Mouse (Mus musculus) gastrocnemius, postnatal 25 days (tissue): ENCODE results near the gene Otop1. TPM values are rescaled to one million over a fixed set of nuclear protein-coding genes. Genes with fewer than 3 reads are reported as not detected.
A peak's percentile ranks its signal among the peaks of the same experiment; 100 is the strongest.

Source experiments
- DNase-seq: peaks from one replicate; pipeline ENCODE4 v3.0.0; 2022
- long read RNA-seq, 2 experiments: library from polyadenylated mRNA; stranded (forward); transcript quantifications; one replicate each; pipeline ENCODE4 v2.0.0; 2021
- total RNA-seq, 2 experiments: library from RNA; stranded (reverse); gene quantifications; 1 replicate in 1 of 2; 2 replicates in 1 of 2; pipeline ENCODE4 v1.2.3; 2021

Otop1 gene
- under 1 TPM; 0.36 to 0.38 TPM for total RNA-seq
- long read RNA-seq, experiment 1, result 0 reads
- long read RNA-seq, experiment 2, result 0 reads

DNA sequence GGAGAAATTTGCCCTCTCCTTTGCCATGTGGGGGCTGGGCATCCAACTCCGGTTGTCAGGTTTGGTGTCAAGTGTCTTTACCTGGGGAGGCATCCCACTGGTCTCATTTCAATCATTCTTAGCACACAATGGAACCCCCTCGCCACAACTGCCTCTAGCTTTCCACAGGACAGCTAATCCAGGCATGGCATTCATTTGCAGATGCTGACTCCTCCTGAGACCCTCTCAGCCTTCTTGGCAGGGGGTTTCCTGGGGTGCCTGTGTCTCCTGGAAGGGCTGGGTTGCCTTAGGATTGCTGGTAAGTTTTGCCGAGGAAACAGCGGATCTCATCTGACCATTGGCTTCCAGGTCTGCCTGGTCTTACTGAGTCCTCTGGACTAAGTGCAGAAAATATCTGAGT lies at the start of gene Otop1:
Otop1 (plus strand) TSS at position 202 of the 400 bp plus-strand sequence.
- no peak for DNase-seq

DNA sequence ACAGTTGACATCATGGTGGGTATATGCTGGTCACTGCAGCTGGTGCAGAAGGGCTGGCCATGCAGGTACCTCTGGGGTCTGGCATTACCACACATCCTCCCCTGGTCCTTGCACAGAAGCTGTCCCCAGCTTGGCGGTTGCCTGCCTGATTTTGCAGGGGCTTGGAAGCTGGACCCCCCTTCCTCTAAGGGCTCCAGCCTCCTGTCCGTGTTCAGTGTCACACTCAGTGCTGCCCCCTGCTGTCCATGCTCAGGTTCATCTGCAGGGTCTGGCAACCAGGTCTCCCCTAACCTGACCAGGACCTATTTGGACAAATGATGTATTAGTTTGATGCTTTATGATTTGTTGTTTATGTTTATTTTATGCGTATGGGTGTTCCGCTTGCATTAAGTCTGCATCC lies 40.4 kb upstream of the Otop1 start:
- no peak for DNase-seq

DNA sequence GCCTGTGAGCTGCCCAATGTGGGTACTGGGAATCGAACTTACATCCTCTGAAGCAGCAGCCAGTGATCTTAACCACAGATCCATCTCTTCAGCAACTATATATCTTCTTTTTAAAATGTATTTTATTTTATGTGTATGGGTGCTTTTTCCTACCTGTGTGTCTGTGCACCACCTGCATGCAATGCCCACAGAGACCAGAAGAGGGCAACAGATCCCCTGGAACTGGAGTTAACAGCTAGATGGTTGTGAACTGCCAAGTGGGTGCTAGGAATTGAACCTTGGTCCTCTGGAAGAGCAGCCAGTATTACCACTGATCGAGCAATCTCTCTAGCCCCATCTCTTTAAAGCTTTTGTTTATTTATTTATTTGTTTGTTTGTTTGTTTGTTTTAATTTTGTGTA lies 39.1 kb upstream of the Otop1 start:
- DNase-seq, result no peak

DNA sequence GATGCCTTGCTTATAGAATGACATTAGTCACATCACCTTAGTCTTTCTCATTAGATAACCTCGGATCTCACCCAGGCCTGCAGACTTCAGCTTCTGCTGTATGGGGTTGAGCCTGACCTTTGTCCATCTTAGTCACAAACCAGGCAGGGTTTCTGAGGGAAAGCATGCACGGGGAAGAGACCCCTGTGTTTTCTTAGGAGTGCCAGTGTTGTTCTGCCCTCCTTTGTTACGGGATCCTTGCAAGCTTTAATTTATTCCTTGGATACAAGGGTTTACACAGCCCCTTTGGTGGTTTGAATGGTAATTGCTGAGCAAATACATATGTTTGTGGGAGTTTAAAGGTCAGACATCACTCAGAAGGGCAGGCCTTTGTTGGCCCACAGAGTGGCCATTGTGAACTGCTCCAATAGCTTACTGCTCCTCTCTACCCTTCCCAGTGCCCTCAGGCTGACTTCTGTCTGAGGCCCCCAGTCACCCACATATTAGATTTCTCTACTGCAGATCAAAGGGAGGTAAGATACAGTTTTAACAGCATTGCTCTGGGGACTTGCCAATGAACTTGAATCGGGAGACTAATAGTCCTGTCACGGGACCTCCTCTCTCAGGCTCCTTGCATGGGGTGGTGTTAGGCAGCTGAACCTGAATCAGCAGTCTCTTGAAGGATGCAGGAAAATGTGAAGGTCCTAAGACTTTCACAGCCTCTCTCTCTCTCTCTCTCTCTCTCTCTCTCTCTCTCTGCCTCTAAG lies 34.9 kb upstream of the Otop1 start:
- DNase-seq, result no peak

DNA sequence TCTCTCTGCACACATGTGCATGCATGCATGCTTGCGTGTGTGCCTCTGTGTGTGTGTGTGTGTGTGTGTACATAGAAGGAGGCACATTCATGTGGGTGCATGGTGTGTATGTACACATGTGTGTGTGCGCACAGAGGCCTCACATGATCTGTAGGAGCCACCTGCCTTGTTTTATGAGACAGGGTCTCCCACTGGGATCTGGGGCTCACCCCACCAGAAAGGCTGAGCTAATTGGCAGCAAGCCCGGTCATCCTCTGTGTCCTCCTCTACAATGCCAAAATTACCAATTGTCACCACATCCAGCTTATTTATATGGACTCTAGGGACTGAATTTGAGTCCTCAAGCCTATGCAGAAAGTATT lies 34.3 kb upstream of the Otop1 start:
- DNase-seq, result no peak

DNA sequence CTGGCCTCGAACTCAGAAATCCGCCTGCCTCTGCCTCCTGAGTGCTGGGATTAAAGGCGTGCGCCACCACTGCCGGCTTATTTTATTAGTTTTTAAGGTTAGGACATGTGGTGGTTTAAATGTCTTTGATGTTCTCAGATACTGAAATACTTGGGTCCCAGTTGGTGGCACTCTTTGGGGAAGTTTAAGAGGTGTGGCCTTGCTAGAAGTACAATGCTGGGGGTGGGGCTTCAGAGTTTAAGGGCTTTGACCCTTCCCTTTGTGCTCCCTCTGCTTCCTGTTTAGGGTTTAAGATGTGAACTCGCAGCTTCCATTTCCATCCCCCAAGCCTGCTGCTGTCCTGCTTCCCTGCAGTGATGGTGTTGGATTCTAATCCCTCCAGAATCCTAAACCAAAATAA lies 33.8 kb upstream of the Otop1 start:
- no peak for DNase-seq

DNA sequence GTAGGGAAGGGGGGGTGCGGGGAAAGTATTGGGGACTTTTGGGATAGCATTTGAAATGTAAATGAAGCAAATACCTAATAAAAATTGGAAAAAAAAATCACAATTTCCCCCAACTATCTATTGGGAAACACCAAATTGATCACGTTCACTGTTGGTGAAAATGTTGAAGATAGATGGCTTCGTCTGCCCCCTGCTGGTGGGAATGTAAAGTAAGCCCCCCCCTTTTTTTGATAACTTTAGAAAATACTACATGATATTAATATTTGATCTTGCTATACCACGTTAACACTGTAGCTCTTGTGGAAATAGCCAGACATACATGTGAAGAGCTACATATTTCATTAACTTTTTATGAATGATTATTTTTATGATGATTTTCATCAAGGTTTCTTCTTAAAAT lies 20.6 kb upstream of the Otop1 start:
- no peak for DNase-seq

DNA sequence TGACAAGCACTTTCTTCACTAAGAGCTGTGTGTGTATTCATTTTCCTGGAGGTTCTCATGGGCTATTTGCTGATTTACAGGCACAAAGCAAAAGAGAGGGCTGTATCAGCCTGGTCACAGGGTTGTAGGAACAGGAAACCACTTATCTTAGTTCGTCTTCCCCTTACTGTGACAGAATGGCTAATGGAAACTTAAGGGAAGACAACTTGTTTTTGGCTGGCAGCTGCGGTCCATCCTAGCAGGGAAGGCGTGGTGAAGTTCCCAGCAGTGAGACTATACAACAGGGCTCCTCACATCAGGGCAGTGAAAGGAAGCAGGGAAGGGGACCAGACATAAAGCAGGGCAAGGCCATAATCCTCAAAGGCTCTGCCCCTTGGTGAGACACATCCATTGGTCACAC lies 20.1 kb upstream of the Otop1 start:
- no peak for DNase-seq

DNA sequence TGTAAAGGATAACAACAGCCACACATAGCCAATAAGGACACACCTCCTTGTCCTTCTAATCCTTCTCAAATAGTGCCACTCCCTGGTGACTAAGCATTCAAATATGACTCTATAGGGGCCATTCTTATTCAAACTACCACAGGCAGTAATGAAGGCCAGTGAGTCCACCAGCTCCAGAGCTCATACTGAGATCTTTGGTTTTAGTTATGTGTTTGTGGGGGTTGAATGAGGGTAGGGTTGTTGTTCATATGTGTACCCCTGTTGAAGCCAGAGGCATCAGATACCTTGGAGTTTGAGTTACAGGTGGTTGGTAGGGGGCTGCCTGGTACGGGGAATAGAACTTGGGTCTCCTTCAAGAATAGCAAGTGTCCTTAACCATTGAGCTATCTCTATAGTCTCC lies 19.2 kb upstream of the Otop1 start:
- no peak for DNase-seq

DNA sequence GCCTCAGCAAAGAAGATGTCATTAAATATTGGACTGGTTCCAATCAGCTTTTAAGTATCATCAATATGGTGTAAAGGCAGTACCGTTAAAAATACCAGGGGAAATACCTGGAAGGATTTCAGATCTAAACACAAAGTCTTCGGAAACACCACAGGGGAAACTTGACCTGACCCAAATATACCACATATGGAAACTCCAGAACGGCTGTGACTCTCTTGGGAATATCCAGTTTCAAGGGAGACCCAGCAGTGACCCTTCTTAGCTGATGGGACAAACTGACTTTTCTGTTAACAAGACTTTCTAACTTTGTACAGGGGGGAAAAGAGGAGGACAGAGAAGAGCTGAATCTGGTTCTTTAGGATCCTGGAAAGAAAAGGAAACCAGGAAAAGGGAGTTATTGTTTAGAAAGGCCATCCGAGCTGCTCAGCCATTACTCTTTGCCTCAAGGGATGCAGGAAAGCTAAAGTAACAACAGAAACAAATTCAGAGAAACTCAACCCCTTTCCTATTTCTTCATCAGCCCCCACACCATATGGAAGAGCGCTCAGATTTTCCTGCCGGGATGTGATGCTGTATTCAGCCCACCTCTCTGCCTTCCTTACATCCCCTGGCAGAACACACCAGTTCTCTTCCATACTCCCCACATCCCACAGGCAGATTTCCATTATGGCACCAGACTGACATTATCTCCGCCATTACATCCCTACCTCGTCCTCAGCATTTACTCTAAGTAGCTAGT lies 17.6 kb upstream of the Otop1 start:
- no peak for DNase-seq

DNA sequence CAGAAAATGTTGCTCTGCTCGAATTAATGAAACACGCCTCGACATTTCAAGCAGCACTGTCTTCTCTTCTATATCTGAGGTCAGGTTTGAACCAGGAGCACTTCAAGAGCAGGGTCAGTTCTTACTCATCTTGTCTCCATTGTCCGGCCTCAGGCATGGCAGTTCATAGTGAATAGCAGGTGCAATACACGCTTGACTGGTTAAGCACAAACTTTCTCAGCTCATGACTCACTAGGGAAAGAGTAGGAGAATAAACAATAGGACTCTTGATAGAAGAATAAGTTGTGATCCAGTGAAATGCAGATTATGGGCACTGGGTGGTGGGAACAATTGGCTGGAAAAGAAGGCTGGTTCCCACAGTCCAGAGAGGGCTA lies 17.0 kb upstream of the Otop1 start:
- no peak for DNase-seq

DNA sequence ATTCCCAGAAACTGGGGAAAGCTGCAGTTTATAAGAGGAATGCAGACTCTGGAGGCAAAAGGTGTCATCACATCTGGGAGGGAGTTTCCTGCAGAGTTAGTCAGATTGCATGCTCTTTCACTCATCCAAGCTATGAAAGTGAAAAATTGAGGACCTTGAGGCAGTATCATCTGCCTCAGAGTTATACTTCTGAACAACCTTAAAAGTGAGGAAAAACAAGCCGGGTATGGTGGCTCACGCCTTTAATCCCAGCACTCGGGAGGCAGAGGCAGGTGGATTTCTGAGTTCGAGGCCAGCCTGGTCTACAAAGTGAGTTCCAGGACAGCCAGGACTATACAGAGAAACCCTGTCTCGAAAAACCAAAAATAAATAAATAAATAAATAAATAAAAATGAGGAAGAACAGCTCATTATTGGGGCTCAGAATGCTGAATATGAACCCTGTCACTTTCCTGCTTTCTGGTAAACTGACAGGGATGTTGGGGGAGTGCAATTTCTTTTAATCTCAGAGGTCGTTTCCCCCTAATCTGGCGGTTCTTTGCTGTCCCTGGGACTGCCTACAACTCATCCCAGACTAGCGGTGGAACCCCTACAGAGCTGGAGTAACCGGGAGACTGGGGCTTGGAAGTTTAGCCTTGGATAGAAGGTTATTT lies 16.2 kb upstream of the Otop1 start:
- DNase-seq, result no peak

DNA sequence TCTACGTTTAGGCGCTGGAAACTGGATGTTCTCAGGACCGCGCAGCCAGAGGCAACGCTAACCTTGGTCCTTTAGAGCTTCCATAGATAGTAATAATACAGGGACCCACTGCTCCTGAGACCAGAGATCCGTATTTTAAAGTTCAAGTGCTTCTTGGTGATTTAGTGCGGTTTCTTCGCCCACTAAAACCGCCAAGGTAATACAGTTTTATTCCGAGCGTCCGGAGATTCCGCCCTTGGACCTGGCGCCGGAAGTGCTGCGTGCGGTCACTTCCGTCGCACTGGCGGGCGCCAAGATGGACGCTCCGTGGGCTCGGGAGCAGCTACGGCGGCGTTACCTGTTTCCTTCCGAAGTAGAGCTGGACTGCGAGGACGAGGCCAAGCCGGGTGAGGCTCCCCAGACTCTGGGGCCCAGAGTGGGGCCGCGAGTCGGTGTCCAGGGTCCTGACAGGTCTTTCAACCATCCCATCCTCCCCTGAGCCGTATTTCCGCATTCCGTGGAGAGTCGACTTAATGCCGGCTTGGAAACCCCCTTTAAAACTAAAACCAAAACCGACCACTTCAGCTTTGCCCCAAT lies 15.6 kb upstream of the Otop1 start, which contains the start of gene Tmem128:
Tmem128 (plus strand) TSS at position 79 of the 576 bp plus-strand sequence.
- DNase-seq, result peak; percentile 40

DNA sequence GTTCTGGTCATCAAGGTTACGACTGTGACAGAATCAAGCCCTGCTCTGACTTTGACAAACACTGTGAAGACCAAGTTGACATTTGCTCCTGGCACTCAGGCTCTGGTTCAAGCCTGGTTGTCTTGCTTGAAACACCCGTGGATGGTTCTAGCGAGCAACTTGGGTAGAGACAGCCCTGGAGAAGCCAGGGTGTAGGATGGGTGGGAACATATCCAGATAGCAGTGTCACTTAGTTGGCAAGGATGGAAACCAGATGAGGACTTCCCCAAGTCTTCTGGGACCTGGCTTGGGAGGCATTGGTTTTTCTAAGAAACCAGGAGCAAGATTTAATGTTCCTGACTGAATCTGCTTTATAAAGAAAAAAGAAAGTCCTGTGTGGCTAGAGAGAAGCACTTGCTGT lies 4.8 kb upstream of the Otop1 start:
- DNase-seq, result no peak

DNA sequence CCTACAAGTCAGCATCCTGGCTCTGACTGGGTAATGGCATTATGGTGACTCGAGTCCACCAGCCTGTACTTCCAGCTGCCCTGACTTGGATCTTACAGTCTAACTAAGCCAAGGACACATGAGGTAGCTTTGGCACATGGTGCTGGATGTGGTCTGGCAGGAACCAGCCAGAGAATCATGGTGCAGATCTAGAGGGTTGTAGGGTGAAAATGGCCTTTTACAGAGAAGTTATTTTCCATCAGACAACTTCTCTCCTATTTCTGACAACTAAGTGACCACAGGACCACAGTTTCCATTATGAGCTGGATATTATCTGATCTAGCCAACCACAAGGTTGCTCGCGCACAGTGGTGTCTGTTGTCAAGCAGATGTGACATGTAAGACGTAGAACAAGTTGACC lies 1.9 kb upstream of the Otop1 start:
- no peak for DNase-seq

DNA sequence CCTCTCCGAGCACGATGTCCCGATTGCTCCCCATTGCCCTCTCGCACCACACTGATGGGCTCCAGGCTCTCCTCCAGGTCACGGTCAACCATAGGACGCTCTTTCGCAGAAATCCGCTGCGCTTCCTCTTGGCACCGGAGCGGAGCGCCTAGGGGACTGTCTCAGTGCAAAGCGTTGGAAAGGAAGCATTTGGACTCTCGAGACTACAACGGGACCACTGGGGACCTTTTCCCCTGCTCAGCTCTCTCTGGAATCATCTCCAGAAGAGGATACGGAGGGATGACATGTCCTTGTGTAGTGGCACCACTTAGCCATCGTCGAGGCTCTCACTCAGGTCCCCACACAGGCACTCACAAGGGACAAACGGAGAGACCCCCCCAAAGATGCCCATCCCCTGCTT lies 679 bp downstream of the Otop1 start:
- no peak for DNase-seq

DNA sequence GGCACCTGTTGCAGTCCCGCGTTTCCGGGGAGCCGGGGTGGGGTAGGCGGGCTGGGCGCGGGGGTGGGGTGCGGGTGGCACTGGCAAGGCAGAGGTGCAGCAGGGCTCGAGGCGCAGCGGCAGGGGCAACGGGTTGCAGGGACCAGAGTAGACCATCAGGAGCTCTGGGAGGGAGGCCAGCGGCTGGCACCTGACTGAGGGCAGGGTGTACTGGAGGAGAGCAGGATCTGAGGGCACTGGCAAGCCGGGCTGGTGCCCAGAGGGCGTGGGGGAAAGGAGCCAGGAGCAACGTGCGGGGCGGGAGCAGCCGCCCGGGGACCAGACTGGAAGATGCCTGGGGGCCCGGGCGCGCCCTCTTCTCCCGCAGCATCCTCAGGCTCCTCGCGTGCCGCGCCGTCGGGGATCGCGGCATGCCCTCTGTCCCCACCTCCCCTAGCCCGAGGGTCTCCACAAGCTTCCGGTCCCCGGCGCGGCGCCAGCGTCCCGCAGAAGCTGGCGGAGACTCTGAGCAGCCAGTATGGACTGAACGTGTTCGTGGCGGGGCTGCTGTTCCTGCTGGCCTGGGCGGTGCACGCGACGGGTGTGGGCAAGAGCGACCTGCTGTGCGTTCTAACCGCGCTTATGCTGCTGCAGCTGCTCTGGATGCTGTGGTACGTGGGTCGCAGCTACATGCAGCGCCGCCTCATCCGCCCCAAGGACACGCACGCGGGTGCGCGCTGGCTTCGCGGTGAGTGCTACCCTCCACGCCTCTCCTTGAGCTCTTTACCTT lies 1.5 kb downstream of the Otop1 start:
- DNase-seq, result no peak

DNA sequence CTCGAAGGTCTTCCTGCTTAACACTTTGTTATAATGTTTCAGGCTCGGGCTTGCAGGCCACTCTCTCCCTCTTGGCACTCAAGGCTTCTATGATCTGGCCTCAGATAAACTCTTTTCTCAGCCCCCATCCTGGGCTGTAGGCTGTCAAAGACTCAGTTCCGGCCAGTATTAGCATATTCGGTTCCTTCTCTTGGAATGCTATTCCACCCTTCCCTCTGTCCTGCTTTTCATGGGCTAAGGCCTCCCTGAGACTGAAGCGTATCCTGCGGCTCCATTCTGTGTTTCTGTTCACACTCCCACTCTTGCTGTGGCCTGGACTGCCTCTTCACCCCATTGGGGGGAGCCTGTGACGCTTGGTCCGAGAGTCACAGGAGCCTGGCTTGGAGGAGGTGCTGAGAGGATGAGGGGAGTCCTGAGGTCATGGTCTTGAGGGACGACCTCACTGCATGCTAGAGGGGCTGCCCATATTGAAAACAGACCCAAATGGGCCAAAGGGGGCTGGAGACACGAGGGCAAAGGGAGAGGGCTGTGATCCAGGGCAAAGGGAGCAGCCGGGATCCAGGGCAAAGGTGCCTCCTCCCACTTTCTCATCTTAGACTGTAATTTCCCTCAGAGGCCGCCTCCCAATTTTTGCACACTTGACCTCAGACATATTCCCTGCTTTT lies 2.3 kb downstream of the Otop1 start:
- no peak for DNase-seq

DNA sequence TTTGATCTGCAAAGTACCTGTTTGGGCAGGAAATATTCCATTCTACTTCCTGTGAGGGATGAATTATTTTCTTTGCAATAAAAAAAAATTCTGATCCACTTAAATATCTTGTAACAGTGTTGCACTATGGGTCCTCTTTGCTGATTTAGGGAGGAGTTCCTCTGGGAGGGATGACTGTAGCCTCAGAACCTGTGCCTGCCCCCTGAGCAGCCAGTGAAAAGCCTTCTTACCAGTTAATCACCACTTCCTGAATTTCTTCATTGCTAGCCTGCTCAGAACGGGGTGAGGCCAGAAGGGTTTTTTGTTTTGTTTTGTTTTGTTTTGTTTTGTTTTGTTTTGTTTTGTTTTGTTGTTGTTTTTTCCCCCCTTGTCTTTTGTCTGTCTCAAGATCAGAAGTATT lies 4.3 kb downstream of the Otop1 start:
- DNase-seq, result no peak

DNA sequence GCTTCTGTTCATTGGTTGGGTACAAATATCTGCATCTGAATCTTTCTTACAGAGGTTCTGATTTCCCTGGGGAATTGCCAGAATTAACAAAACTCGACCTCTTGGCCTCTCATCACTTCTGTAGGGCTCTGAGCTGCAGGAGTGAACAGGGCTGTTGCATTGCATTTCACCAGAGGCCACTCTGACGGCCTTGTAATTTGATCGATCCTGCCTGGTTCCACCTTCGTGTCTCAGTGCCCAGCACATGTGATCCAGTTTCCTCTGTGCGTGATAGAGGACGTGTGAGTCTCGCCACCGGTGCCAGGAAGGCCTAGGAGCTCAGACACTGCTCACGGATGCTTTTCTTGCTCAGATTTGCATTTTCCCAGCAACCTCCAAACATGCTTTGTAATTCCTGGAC lies 10.0 kb downstream of the Otop1 start:
- no peak for DNase-seq

DNA sequence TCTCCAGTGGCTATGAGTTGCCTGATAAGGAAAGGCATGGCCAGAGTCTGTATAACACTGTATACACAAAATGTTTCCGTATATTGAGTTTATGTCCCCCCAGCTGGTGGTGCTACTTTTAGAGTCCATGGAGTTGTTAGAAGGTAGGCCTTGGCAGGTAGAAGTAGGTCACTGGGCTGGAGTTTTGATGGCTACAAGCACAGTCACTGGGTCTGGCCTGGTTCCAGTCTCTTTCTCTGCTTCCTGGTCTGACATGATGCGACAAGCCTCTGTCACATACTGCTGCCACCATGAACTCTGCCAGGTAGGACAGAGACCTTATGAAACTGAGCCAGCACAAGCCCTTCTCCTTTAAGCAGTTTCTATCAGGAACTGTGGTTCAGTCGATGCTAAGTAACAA lies 12.7 kb downstream of the Otop1 start:
- DNase-seq, result no peak
